Mouse (Mus musculus) cerebellum, adult 2 months (tissue): ENCODE measurements at regions not wholly inside any gene's neighbourhood (a gene's known extent, or its start where the extent isn't known, plus 50 kb on each side); places are given as distances from the start of the nearest gene placed in this dataset.
A peak's percentile ranks its signal among the peaks of the same experiment; 100 is the strongest.

Source experiments
- DNase-seq, 2 experiments: peaks; one replicate each; pipeline ENCODE4 v3.0.0; 2021
- H3K27ac ChIP-seq: fragments of 200-500 bp; 2 replicates; pipeline ENCODE4 v1.5.1; 2012; ENCODE audit warnings: low read length, control low read depth, inconsistent platforms; ENCODE audit not compliant: insufficient read depth
- H3K27me3 ChIP-seq: fragments of 200-500 bp; 2 replicates; pipeline ENCODE4 v1.6.1; 2012; ENCODE audit warnings: inconsistent platforms, mild to moderate bottlenecking, low read length, moderate library complexity; ENCODE audit not compliant: control insufficient read depth, insufficient read depth
- H3K4me1 ChIP-seq: fragments of 200-500 bp; 2 replicates; pipeline ENCODE4 v1.6.1; 2011; ENCODE audit warnings: low read length; ENCODE audit not compliant: control insufficient read depth, insufficient read depth
- H3K4me3 ChIP-seq: fragments of 200-500 bp; replicated peaks from 2 replicates; pipeline ENCODE3; 2011; ENCODE audit warnings: mild to moderate bottlenecking, low read depth, low read length, control low read depth; ENCODE audit not compliant: insufficient read depth
- CTCF ChIP-seq: fragments of 200-500 bp; IDR thresholded peaks from 2 replicates; pipeline ENCODE4 v1.5.1; 2011; ENCODE audit warnings: low read depth, mild to moderate bottlenecking, control low read depth, low read length, moderate library complexity, borderline replicate concordance; ENCODE audit not compliant: insufficient read depth
- POLR2A ChIP-seq: fragments of 200-500 bp; IDR thresholded peaks from 2 replicates; pipeline ENCODE4 v1.6.1; 2011; ENCODE audit warnings: low read length, control low read depth, borderline replicate concordance; ENCODE audit not compliant: insufficient read depth
- WGBS: fragments of 180-500 bp; shearing (Covaris S2); methylation state at CpG from one replicate; pipeline ENCODE4 v1.1.7; 2018; 5-methylcytosine and 5-hydroxymethylcytosine counted together

- Histone ChIP-seq H3K27me3 (no peaks in the 10 kb centered on the region), H3K4me3 (no peak overlapping the region), H3K4me1 (no peaks in the 10 kb centered on the region), H3K27ac (no peak overlapping the region)
- DNase-seq = no peak
- 84% methylated on average over 1 of the region's 1 CpGs for WGBS
- TF ChIP-seq CTCF (no peak), POLR2A (no peak)
Measured at GRCm38 (mm10) chr12:51073503-51073902, 274.4 kb upstream of the G2e3 start.

- no peak for DNase-seq
- Histone ChIP-seq H3K27me3 (no peaks in the 10 kb centered on the region), H3K27ac (no peak overlapping the region), H3K4me1 (no peaks in the 10 kb centered on the region; the same call in 1 of the 2 replicates), H3K4me3 (no peak overlapping the region)
- TF ChIP-seq CTCF (no peak), POLR2A (no peak)
- WGBS = 85% methylated on average over 3 of the region's 3 CpGs
Measured at GRCm38 (mm10) chr12:51060931-51061330, 286.9 kb upstream of the G2e3 start.

- no peaks in the 10 kb centered on the region for H3K27me3 ChIP-seq
- H3K27ac ChIP-seq = no peak overlapping the region
- DNase-seq = peak; percentile 26 to 31
- TF ChIP-seq CTCF (no peak), POLR2A (no peak)
- no peaks in the 10 kb centered on the region; the same call in 1 of the 2 replicates for H3K4me1 ChIP-seq
- H3K4me3 ChIP-seq = peak overlapping the region; percentile 22
- WGBS = 8% methylated on average over 12 of the region's 12 CpGs
Measured at GRCm38 (mm10) chr12:51058569-51058968, 289.3 kb upstream of the G2e3 start.

DNA sequence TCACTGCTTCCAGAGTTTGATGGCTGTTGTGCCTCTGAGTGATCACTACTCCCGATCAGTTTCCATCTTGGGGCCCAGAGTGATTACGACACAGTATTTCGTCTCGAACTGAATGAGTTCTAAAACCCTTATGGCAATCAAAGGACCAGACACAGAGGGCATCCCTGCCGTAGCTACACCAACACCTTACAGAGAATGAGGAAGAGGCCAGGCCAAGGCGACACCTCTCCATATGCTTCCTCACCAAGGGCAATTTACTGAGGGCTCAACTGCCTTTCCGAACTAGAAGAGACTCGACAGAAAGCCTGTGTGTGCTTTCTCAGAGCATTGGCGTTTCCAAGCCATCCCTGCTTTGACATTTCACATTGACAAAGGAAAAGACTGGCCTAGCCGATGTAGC is 289.8 kb upstream of the G2e3 start:
- no peak for TF ChIP-seq CTCF
- TF ChIP-seq POLR2A = no peak
- H3K4me3 ChIP-seq = no peak overlapping the region
- no peak for DNase-seq
- no peak overlapping the region for H3K27ac ChIP-seq
- H3K4me1 ChIP-seq = no peaks in the 10 kb centered on the region; the same call in 1 of the 2 replicates
- no peaks in the 10 kb centered on the region for H3K27me3 ChIP-seq
- 30% methylated on average over 10 of the region's 10 CpGs for WGBS

GRCm38 (mm10) chr12:51047116-51047515 is 300.7 kb upstream of the G2e3 start:
- Histone ChIP-seq H3K4me1 (no peaks in the 10 kb centered on the region), H3K4me3 (no peak overlapping the region), H3K27ac (no peak overlapping the region), H3K27me3 (no peaks in the 10 kb centered on the region)
- no peak for DNase-seq
- TF ChIP-seq CTCF = no peak
- no peak for TF ChIP-seq POLR2A
- 59% methylated on average over 7 of the region's 7 CpGs for WGBS

- WGBS = 41% methylated on average over 9 of the region's 9 CpGs
- no peak for DNase-seq
Measured at GRCm38 (mm10) chr12:51045437-51045836, 302.4 kb upstream of the G2e3 start.

DNA sequence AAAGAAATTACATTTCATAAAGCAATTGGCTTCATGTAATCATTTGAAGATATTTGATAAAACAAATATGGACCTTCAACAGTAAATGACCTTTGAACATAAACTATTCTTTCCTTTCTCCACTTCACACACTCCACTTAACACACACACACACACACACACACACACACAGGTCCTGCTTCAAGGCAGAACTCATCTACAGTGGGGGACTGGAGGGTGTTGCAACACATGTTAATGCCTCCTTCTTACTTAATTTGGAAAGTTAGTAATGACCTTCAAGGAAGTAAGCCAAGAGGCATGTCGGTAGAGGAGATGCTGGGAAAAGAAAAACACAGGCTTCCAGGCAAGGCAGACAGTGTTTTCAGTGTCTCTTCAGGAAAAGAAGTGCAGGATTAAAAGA is 302.8 kb upstream of the G2e3 start:
- no peak overlapping the region for H3K4me3 ChIP-seq

More at GRCm38 (mm10) chr12:51045437-51045836, 302.4 kb upstream of the G2e3 start:
- H3K4me1 ChIP-seq = no peaks in the 10 kb centered on the region
- no peak overlapping the region for H3K27ac ChIP-seq
- TF ChIP-seq CTCF (no peak), POLR2A (no peak)
- no peaks in the 10 kb centered on the region for H3K27me3 ChIP-seq
- no peak overlapping the region for H3K4me3 ChIP-seq

GRCm38 (mm10) chr12:51032193-51032592 is 315.7 kb upstream of the G2e3 start:
- 71% methylated on average over 2 of the region's 2 CpGs for WGBS
- H3K27ac ChIP-seq = no peak overlapping the region
- H3K4me1 ChIP-seq = no peaks in the 10 kb centered on the region
- TF ChIP-seq POLR2A = no peak
- no peak for TF ChIP-seq CTCF
- H3K4me3 ChIP-seq = no peak overlapping the region
- no peak for DNase-seq
- H3K27me3 ChIP-seq = peaks cover 1% of the 10 kb centered on the region; the same call in 1 of the 2 replicates

More for the DNA sequence above, 302.8 kb upstream of the G2e3 start:
- TF ChIP-seq POLR2A = no peak
- no peak for TF ChIP-seq CTCF
- 22% methylated on average over 1 of the region's 1 CpGs for WGBS
- Histone ChIP-seq H3K27ac (no peak overlapping the region), H3K27me3 (no peaks in the 10 kb centered on the region), H3K4me1 (no peaks in the 10 kb centered on the region)
- DNase-seq = no peak
